Mouse (Mus musculus): ENCODE measurements around the gene Gm4070. TPM values are rescaled to one million over a fixed set of nuclear protein-coding genes. Genes with fewer than 3 reads are reported as not detected.
"Not testable (repeated sequence)": the region's sequence is repeated elsewhere in the genome, so short reads cannot be mapped to it uniquely, and the experiment has no call there.

Gm4070 gene
- 2.0 and 3.9 TPM in 2 replicates for polyA plus RNA-seq (2011; ENCODE audit: insufficient read length, low read depth, missing spikeins)

DNA sequence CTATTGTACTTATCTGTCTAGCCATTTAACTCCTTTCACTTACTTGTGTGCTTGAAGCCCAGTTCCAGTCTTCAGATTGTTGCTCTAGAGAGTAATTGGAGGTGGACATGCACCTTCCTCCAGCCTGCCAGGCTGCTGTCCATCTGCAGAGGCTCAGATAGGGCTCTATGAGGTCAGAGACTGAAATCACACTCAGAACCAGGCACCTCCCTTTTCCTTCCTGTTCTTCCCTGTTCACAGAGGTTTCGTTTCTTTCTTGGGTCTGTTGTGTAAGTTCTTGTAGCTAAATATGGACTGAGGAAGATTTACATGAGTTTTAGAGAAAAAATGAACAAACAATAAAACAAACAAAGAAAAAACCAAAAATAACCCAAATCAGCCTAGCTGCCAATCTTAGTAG is at the start of gene Gm4070:
Gene Gm4070 (minus strand): TSS at position 156 of the 400 bp plus-strand sequence.
- not testable (repeated sequence) for H3K4me1 ChIP-seq (ENCODE audit: control insufficient read depth, insufficient read depth, low read length); H3K4me3 ChIP-seq (ENCODE audit: insufficient read depth, low read length); H3K27ac ChIP-seq (ENCODE audit: insufficient read depth, low read length)

DNA sequence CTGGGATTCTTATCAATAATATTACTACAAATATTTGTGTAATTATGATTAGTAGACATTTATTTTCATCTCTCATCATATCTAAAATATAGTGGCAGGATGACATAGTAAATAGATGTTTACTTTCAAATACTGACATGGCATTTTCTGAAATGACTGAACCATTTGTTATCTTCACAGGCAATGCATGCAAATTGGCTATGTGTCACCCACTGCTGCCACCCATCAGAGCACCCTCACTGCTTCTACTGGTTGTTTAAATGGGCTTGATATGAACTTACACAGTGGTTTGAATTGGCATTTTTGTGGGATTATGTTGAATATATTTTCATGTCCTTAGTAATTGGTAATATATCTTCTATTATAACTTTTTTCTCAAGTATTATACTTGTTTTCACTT is 773 bp upstream of the Gm4070 start:
- not testable (repeated sequence) for H3K4me3 ChIP-seq (ENCODE audit: insufficient read depth, low read length); H3K27ac ChIP-seq (ENCODE audit: insufficient read depth, low read length); H3K4me1 ChIP-seq (ENCODE audit: control insufficient read depth, insufficient read depth, low read length)

DNA sequence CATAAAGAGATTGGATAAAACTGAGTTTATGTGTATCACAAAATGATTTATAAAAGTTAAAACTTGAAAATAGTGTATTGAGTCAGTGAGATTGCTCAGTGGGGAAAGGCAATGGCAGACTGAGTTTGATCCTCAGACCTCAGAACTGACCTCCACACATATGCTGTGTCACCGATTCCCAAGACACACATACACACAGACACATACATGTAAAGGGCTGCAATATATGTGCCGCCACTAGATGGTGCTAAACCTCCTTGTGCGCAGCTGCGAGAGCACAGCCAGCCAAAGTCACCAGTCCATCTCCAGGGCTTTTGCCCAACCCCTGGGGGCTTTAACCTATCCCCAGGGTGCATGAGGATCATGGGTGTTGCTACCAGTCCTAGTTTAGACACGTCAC is 1.4 kb downstream of the Gm4070 start:
- not testable (repeated sequence) for H3K4me3 ChIP-seq (ENCODE audit: insufficient read depth, low read length); H3K4me1 ChIP-seq (ENCODE audit: control insufficient read depth, insufficient read depth, low read length); H3K27ac ChIP-seq (ENCODE audit: insufficient read depth, low read length)

DNA sequence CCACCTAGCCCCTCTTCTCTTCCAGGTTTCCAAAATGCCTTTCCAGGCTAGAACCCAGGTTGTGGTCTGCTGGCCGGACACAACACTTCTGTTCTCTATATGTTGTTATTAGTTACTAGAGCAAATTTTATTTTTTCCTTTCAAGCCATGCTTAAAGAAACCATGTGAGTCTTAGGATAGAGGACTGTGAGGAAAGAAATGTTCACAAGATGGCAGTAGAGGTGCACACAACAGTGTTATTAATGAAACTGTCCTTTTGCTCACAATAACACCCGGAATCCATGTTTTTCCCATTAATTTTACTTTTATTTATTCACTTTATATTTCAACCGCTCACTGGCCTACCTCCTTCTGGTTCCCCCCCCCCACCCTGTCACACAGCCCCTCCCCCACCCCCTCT is 8.5 kb downstream of the Gm4070 start:
- not testable (repeated sequence) for H3K4me1 ChIP-seq (ENCODE audit: control insufficient read depth, insufficient read depth, low read length); H3K27ac ChIP-seq (ENCODE audit: insufficient read depth, low read length); H3K4me3 ChIP-seq (ENCODE audit: insufficient read depth, low read length)

DNA sequence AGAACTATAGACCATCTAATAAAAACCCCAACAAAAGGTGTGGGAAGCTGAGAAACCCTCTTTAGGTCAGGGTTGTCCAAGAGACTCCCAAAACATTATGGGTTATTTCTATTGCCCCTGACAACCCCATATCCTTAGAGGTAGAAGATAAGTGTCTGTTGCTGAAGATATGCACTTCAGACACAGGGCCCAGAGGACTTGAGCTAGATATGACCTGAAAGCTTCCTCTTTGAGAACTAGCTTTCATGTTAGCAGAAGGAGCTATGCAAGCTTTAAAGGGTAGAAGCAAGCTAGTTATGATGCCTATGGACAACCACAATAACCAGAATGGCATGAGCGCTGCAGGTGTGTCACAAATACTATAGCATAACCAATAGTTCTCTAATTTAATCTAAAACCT is 21.6 kb downstream of the Gm4070 start:
- not testable (repeated sequence) for H3K4me3 ChIP-seq (ENCODE audit: insufficient read depth, low read length); H3K4me1 ChIP-seq (ENCODE audit: control insufficient read depth, insufficient read depth, low read length); H3K27ac ChIP-seq (ENCODE audit: insufficient read depth, low read length)

DNA sequence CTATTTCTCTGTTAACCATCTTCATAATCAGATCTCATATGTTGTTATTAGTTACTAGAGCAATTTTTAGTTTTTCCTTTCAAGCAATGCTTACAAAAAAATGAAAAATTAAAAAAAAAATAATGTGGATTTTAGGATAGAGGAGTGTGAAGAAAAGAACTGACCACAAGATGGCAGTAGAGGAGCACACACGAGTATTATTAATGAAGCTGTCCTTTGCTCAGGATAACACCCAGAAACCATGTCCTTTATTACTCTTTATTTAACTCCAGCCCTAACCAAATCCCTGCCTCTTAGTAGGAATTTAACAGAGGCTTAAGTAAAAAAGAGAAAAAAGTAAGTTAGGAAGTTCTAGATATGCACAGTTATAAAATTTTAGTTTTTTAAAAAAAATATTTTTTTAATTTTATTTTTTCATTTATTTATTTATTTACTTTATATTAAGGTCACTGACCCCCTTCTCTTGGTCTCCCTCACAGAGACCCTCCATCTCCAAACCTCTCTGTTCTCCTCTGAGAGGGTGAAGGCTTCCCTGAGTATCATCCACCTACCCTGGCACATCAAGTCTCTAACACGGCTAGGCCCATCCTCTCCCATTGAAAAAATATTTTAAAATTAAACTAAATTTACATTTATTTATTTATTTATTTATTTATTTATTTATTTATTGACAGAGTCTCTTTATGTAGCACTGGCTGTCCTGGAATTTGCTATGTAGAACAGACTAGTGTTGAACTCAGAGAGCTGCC is 70.0 kb downstream of the Gm4070 start:
- not testable (repeated sequence) for H3K27ac ChIP-seq (ENCODE audit: insufficient read depth, low read length); H3K4me3 ChIP-seq (ENCODE audit: insufficient read depth, low read length); H3K4me1 ChIP-seq (ENCODE audit: control insufficient read depth, insufficient read depth, low read length)

DNA sequence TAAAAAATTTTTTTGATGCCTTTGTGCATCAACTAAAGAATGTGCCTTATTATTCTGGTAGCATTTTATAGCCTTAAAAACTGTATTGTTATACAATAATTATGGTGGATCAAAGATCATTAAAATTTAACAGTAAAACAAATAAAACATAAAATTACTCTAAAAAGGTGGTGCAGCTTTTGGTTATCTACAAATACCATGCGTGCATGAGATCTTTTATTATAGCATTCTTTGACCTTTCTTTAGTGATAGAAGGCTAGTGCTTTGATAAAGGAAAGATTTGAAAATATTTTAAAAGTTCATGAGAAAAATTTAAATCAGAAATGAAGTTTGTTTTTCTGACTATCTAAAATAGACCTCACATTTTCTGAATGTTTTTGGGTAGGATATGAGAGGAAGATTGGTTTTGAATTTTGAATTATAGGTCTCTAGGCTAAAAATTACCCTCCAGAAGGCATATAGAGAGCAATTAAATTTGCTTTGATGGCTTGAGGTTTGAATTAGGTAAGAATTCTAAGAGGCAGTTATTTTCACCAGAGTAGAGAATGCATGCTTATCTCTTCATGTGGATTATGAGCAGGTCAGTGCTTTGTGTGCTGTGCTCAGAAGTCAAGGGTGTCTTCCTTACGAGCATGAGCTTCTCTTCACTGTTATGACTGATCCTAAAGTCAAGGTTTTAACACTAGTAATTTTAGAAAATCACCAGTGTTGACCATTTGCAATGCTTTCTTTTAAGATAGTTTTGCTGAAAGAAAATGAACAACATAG is 73.9 kb downstream of the Gm4070 start:
- not testable (repeated sequence) for H3K4me3 ChIP-seq (ENCODE audit: insufficient read depth, low read length); H3K27ac ChIP-seq (ENCODE audit: insufficient read depth, low read length); H3K4me1 ChIP-seq (ENCODE audit: control insufficient read depth, insufficient read depth, low read length)

DNA sequence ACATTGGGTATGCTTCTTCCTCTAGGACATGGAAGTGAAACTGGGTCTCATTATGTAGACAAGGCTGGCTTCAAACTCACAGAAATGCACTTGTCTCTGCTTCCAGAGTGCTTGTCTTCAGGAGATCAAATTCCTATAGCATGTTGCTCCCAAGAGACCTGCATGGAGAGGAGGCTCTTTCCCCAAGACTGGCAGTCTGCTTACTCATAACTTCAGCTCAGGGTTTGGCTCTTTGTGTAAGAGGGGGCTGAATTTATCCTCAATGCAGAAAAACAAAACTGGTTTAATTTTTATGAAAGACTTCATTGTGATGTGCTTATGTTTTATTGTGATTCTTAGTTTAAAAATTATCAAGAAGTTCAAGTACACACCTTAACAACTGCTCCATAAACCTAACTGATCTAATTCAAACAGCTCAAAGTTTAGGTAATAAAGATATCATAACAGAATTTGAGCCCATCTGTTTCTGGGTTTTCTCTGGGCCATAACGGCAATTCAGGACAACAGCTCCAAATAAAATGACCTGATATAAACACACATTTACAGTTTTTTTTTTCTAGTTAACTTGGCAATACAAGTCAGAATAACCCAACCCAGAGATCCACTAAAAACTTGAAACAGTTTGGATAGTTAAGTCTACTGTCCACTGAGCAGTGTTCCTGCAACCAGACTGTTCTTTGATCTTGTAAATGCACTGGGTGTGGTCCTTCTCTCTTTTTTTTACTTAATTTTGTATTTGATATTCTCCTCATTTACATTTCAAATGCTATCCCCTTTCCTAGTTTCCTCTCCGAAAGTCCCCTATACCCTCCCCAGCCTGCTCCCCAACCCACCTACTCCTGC is 97.8 kb downstream of the Gm4070 start:
- not testable (repeated sequence) for H3K27ac ChIP-seq (ENCODE audit: insufficient read depth, low read length)

More for the DNA sequence above, 97.8 kb downstream of the Gm4070 start:
- not testable (repeated sequence) for H3K4me3 ChIP-seq (ENCODE audit: insufficient read depth, low read length); H3K4me1 ChIP-seq (ENCODE audit: control insufficient read depth, insufficient read depth, low read length)

Other genes starting within 250 kb of the Gm4070 start
- 295 and 379 TPM in 2 replicates for gene Ilk, start 217.4 kb downstream of the Gm4070 start, polyA plus RNA-seq (2011; ENCODE audit: insufficient read length, low read depth, missing spikeins)
- 46.0 and 47.7 TPM in 2 replicates for gene Rrp8, start 216.6 kb downstream of the Gm4070 start, polyA plus RNA-seq (2011; ENCODE audit: insufficient read length, low read depth, missing spikeins)
- gene Taf10, start 209.6 kb downstream of the Gm4070 start, polyA plus RNA-seq (2011; ENCODE audit: insufficient read length, low read depth, missing spikeins), result 146 and 155 TPM in 2 replicates
- 200 and 265 TPM in 2 replicates for gene Tpp1, start 201.7 kb downstream of the Gm4070 start, polyA plus RNA-seq (2011; ENCODE audit: insufficient read length, low read depth, missing spikeins)
- 12.8 and 28.6 TPM in 2 replicates for gene Dchs1, start 166.3 kb downstream of the Gm4070 start, polyA plus RNA-seq (2011; ENCODE audit: insufficient read length, low read depth, missing spikeins)
- gene Mrpl17, start 142.9 kb downstream of the Gm4070 start, polyA plus RNA-seq (2011; ENCODE audit: insufficient read length, low read depth, missing spikeins), result 129 and 140 TPM in 2 replicates